Mouse (Mus musculus): ENCODE data around the gene Dkk3. TPM values are rescaled to one million over a fixed set of nuclear protein-coding genes. Genes with fewer than 3 reads are reported as not detected.
A peak's percentile ranks its signal among the peaks of the same experiment; 100 is the strongest.

The Dkk3 gene
- polyA plus RNA-seq, 1 experiment from 2014 or later, result 17.0 TPM

GRCm38 (mm10) chr7:112085062-112085461, 73.8 kb downstream of the Dkk3 start:
- H3K27me3 ChIP-seq (replicated peaks; ENCODE audit: control insufficient read depth, insufficient read depth, low read length), result no peaks in the 10 kb centered on the region
- no peak overlapping the region for H3K27ac ChIP-seq (ENCODE audit: low read depth, low read length)
- no peak for ATAC-seq
- H3K9me3 ChIP-seq (ENCODE audit: control insufficient read depth), result no peaks in the 10 kb centered on the region
- H3K4me1 ChIP-seq (replicated peaks; ENCODE audit: control insufficient read depth, insufficient read depth, low read length), result no peaks in the 10 kb centered on the region
- no peak overlapping the region for H3K4me3 ChIP-seq (ENCODE audit: low read depth, low read length)
- WGBS, result 33% methylated on average over 4 of the region's 4 CpGs
- peaks cover 47% of the 10 kb centered on the region for H3K36me3 ChIP-seq (ENCODE audit: control insufficient read depth, insufficient read depth)
- TF ChIP-seq CTCF (IDR thresholded peaks at IDR 0.05; ENCODE audit: low read depth), result peak; percentile 97
- H3K4me2 ChIP-seq (replicated peaks; ENCODE audit: low read depth), result no peak overlapping the region
- no peak overlapping the region for H3K9ac ChIP-seq (ENCODE audit: low read depth, low read length)

- H3K4me2 ChIP-seq (replicated peaks; ENCODE audit: low read depth), result no peak overlapping the region
- no peak overlapping the region for H3K27ac ChIP-seq (ENCODE audit: low read depth, low read length)
- TF ChIP-seq CTCF (IDR thresholded peaks at IDR 0.05; ENCODE audit: low read depth), result no peak
- no peak for ATAC-seq
- no peaks in the 10 kb centered on the region for H3K27me3 ChIP-seq (replicated peaks; ENCODE audit: control insufficient read depth, insufficient read depth, low read length)
- H3K4me1 ChIP-seq (replicated peaks; ENCODE audit: control insufficient read depth, insufficient read depth, low read length), result no peaks in the 10 kb centered on the region
- WGBS, result 74% methylated on average over 2 of the region's 2 CpGs
- no peak overlapping the region for H3K4me3 ChIP-seq (ENCODE audit: low read depth, low read length)
- peaks cover 41% of the 10 kb centered on the region for H3K36me3 ChIP-seq (ENCODE audit: control insufficient read depth, insufficient read depth)
- H3K9me3 ChIP-seq (ENCODE audit: control insufficient read depth), result no peaks in the 10 kb centered on the region
- no peak overlapping the region for H3K9ac ChIP-seq (ENCODE audit: low read depth, low read length)
Measured at GRCm38 (mm10) chr7:112084222-112084621, 74.6 kb downstream of the Dkk3 start.

- peaks cover 40% of the 10 kb centered on the region for H3K36me3 ChIP-seq (ENCODE audit: control insufficient read depth, insufficient read depth)
- TF ChIP-seq CTCF (IDR thresholded peaks at IDR 0.05; ENCODE audit: low read depth), result no peak
- no peaks in the 10 kb centered on the region for H3K27me3 ChIP-seq (replicated peaks; ENCODE audit: control insufficient read depth, insufficient read depth, low read length)
- 77% methylated on average over 1 of the region's 1 CpGs for WGBS
- no peaks in the 10 kb centered on the region for H3K9me3 ChIP-seq (ENCODE audit: control insufficient read depth)
- no peak for ATAC-seq
- H3K4me3 ChIP-seq (ENCODE audit: low read depth, low read length), result no peak overlapping the region
- H3K4me2 ChIP-seq (replicated peaks; ENCODE audit: low read depth), result no peak overlapping the region
- H3K27ac ChIP-seq (ENCODE audit: low read depth, low read length), result no peak overlapping the region
- H3K4me1 ChIP-seq (replicated peaks; ENCODE audit: control insufficient read depth, insufficient read depth, low read length), result no peaks in the 10 kb centered on the region
- no peak overlapping the region for H3K9ac ChIP-seq (ENCODE audit: low read depth, low read length)
Measured at GRCm38 (mm10) chr7:112082636-112083035, 76.2 kb downstream of the Dkk3 start.

GRCm38 (mm10) chr7:112074868-112075267, 84.0 kb downstream of the Dkk3 start:
- H3K4me3 ChIP-seq (ENCODE audit: low read depth, low read length), result no peak overlapping the region
- H3K27me3 ChIP-seq (replicated peaks; ENCODE audit: control insufficient read depth, insufficient read depth, low read length), result no peaks in the 10 kb centered on the region
- H3K9ac ChIP-seq (ENCODE audit: low read depth, low read length), result no peak overlapping the region
- peaks cover 29% of the 10 kb centered on the region for H3K36me3 ChIP-seq (ENCODE audit: control insufficient read depth, insufficient read depth)
- TF ChIP-seq CTCF (IDR thresholded peaks at IDR 0.05; ENCODE audit: low read depth), result no peak
- ATAC-seq, result no peak
- H3K9me3 ChIP-seq (ENCODE audit: control insufficient read depth), result no peaks in the 10 kb centered on the region
- no peaks in the 10 kb centered on the region for H3K4me1 ChIP-seq (replicated peaks; ENCODE audit: control insufficient read depth, insufficient read depth, low read length)
- no peak overlapping the region for H3K4me2 ChIP-seq (replicated peaks; ENCODE audit: low read depth)
- 83% methylated on average over 5 of the region's 5 CpGs for WGBS
- no peak overlapping the region for H3K27ac ChIP-seq (ENCODE audit: low read depth, low read length)

Other genes with a start within 250 kb of the Dkk3 start
- 26.9 and 29.6 TPM in 2 replicates for gene Usp47, start 135.6 kb downstream of the Dkk3 start, polyA plus RNA-seq (2015; fragmentation: Nextera tagmentation; extraction: Ambion mirVana)
- gene Mical2, start 66.8 kb upstream of the Dkk3 start, polyA plus RNA-seq (2015; fragmentation: Nextera tagmentation; extraction: Ambion mirVana), result 13.0 and 13.6 TPM in 2 replicates